Comparison of ENCODE assay signal across 31 mouse cellular contexts in genomic region chr6:83818996-83819395, GRCm38 (mm10). TPM values are rescaled to one million over a fixed set of nuclear protein-coding genes. Genes with fewer than 3 reads are reported as not detected.
A peak's percentile ranks its signal among the peaks of the same experiment; 100 is the strongest.
DNase-seq lines count a peak whose midpoint lies in the region; ATAC-seq and TF ChIP-seq lines count a peak whose summit lies in the region.
"Had no signal": no experiment of that assay in that cellular context is flagged by ENCODE, and none has a peak within 500 bp of the region (broad histone marks: within the 10 kb centered on the region; RNA-seq: fewer than 3 reads in every experiment).

No protein-coding gene starts in this region.

- no peak for TF ChIP-seq CTCF in gastrocnemius, adult 2 months (IDR thresholded peaks at IDR 0.05)
- TF ChIP-seq CTCF in brain, embryonic 14.5 days (IDR thresholded peaks at IDR 0.05; ENCODE audit: borderline replicate concordance, extremely low read depth, insufficient read depth, insufficient read length): no peak

- intact Hi-C loops in gastrocnemius, adult 2 months (cut with DNase I): no loop called here

- no peak overlapping the region for H3K4me2 ChIP-seq in embryonic facial prominence, embryonic 15.5 days (replicated peaks)
- no peak overlapping the region for H3K4me2 ChIP-seq in stomach, embryonic 15.5 days
- H3K4me2 ChIP-seq in hindbrain, embryonic 14.5 days (replicated peaks): no peak overlapping the region
- H3K4me2 ChIP-seq: hindbrain, embryonic 12.5 days; limb, embryonic 12.5 days; liver, embryonic 12.5 days; neural tube, embryonic 15.5 days had no signal

- ATAC-seq in embryonic facial prominence, embryonic 15.5 days (ENCODE audit: insufficient number of reproducible peaks, low FRiP score, low TSS enrichment, low read depth): no peak
- no peak for ATAC-seq in stomach, embryonic 15.5 days (ENCODE audit: insufficient read depth, low FRiP score, low read depth)
- no peak for ATAC-seq in hindbrain, embryonic 14.5 days (ENCODE audit: low FRiP score)
- ATAC-seq: activated CD4-positive, CD25-positive, alpha-beta regulatory T cell, adult 4 months; liver, embryonic 12.5 days had no signal

- peaks cover 6% of the 10 kb centered on the region; the same call in 1 of the 2 replicates for H3K4me1 ChIP-seq in embryonic facial prominence, embryonic 15.5 days
- H3K4me1 ChIP-seq in stomach, embryonic 15.5 days: peaks cover 13% of the 10 kb centered on the region; the same call in 1 of the 2 replicates
- H3K4me1 ChIP-seq in hindbrain, embryonic 14.5 days (replicated peaks; ENCODE audit: control insufficient read depth, insufficient read depth, low read length): no peaks in the 10 kb centered on the region; the same call in 1 of the 2 replicates
- H3K4me1 ChIP-seq: limb, embryonic 12.5 days; liver, embryonic 12.5 days; midbrain, embryonic 10.5 days; neural tube, embryonic 15.5 days had no signal

- TF ChIP-seq POLR2A in brain, embryonic 14.5 days (IDR thresholded peaks at IDR 0.05; ENCODE audit: borderline replicate concordance, extremely low read depth, insufficient read depth, insufficient read length, poor library complexity, severe bottlenecking): no peak

- H3K27ac ChIP-seq in gastrocnemius, adult 2 months: 0 out of 2 replicates have a peak overlapping the region, but pooled peaks have one; percentile 24
- H3K27ac ChIP-seq in embryonic facial prominence, embryonic 15.5 days (replicated peaks): peak overlapping the region; percentile 44
- H3K27ac ChIP-seq in stomach, embryonic 15.5 days: peak overlapping the region; percentile 33; the same call in 1 of the 2 replicates
- no peak overlapping the region for H3K27ac ChIP-seq in hindbrain, embryonic 14.5 days
- H3K27ac ChIP-seq: hindbrain, embryonic 12.5 days; layer of hippocampus, adult 2 months; limb, embryonic 12.5 days; liver, embryonic 12.5 days; midbrain, embryonic 10.5 days; neural tube, embryonic 15.5 days had no signal

- 62% methylated on average over 1 of the region's 1 CpGs for WGBS in embryonic facial prominence, embryonic 15.5 days
- 69% methylated on average over 1 of the region's 1 CpGs for WGBS in stomach, embryonic 15.5 days
- WGBS in hindbrain, embryonic 14.5 days: 95% methylated on average over 1 of the region's 1 CpGs

- no peak overlapping the region for H3K9ac ChIP-seq in embryonic facial prominence, embryonic 15.5 days
- H3K9ac ChIP-seq in stomach, embryonic 15.5 days: no peak overlapping the region
- H3K9ac ChIP-seq in hindbrain, embryonic 14.5 days: no peak overlapping the region
- H3K9ac ChIP-seq: hindbrain, embryonic 12.5 days; limb, embryonic 12.5 days; liver, embryonic 12.5 days; neural tube, embryonic 15.5 days had no signal

- no peaks in the 10 kb centered on the region for H3K27me3 ChIP-seq in embryonic facial prominence, embryonic 15.5 days
- no peaks in the 10 kb centered on the region for H3K27me3 ChIP-seq in stomach, embryonic 15.5 days (replicated peaks)
- H3K27me3 ChIP-seq in hindbrain, embryonic 14.5 days (ENCODE audit: control insufficient read depth, insufficient read depth, low read length): no peaks in the 10 kb centered on the region
- H3K27me3 ChIP-seq: hindbrain, embryonic 12.5 days; limb, embryonic 12.5 days; liver, embryonic 12.5 days; neural tube, embryonic 15.5 days had no signal

- H3K36me3 ChIP-seq in embryonic facial prominence, embryonic 15.5 days: peaks cover 3% of the 10 kb centered on the region; the same call in 1 of the 2 replicates
- H3K36me3 ChIP-seq in stomach, embryonic 15.5 days: 0 out of 2 replicates have a peak, but pooled peaks cover under 1% of the 10 kb centered on the region
- peaks cover 11% of the 10 kb centered on the region for H3K36me3 ChIP-seq in hindbrain, embryonic 14.5 days (replicated peaks; ENCODE audit: control insufficient read depth, insufficient read depth)

- no peak overlapping the region for H3K4me3 ChIP-seq in gastrocnemius, adult 2 months
- no peak overlapping the region for H3K4me3 ChIP-seq in embryonic facial prominence, embryonic 15.5 days (replicated peaks)
- no peak overlapping the region for H3K4me3 ChIP-seq in stomach, embryonic 15.5 days (replicated peaks)
- H3K4me3 ChIP-seq in hindbrain, embryonic 14.5 days (replicated peaks; ENCODE audit: low read length): no peak overlapping the region
- H3K4me3 ChIP-seq: hindbrain, embryonic 12.5 days; layer of hippocampus, adult 2 months; limb, embryonic 12.5 days; liver, embryonic 12.5 days; midbrain, embryonic 10.5 days; neural tube, embryonic 15.5 days had no signal

- no peak for DNase-seq in gastrocnemius, adult 2 months
- DNase-seq in gastrocnemius, postnatal 25 days: no peak
- peak; percentile 42 for DNase-seq in brain, embryonic 14.5 days (ENCODE audit: low read depth)
- DNase-seq in cerebellum, adult 9-10 months: no peak
- DNase-seq in hindbrain, embryonic 14.5 days (ENCODE audit: low spot score): no peak
- DNase-seq: adrenal gland, postnatal 10 days; cerebellum, adult 9-11 months; gastrocnemius, postnatal 10 days; heart, adult 18-20 months; kidney, adult 9 months; kidney, postnatal 25 days; layer of hippocampus, postnatal 36 days; lung, adult 18-20 months; lung, postnatal 10 days; right cerebral cortex, adult 18-20 months; thymus, postnatal 25 days had no signal

- H3K9me3 ChIP-seq in embryonic facial prominence, embryonic 15.5 days (replicated peaks): no peaks in the 10 kb centered on the region
- no peaks in the 10 kb centered on the region for H3K9me3 ChIP-seq in stomach, embryonic 15.5 days
- 0 out of 2 replicates have a peak, but pooled peaks cover 6% of the 10 kb centered on the region for H3K9me3 ChIP-seq in hindbrain, embryonic 14.5 days (ENCODE audit: control insufficient read depth, low read length)
- H3K9me3 ChIP-seq: hindbrain, embryonic 12.5 days; liver, embryonic 12.5 days; midbrain, embryonic 10.5 days; neural tube, embryonic 15.5 days had no signal

RNA-seq across cellular contexts. Expression of gene Paip2b, which starts 12.5 kb away (rescaled TPM):
- total RNA-seq in gastrocnemius, adult 2 months (2021): 100 to 1,000 TPM in 1 of 2 experiments, 10 to 100 TPM in 1; 89.1 to 102 TPM
- total RNA-seq in gastrocnemius, postnatal 25 days (2021): 10 to 100 TPM; 62.8 to 68.1 TPM
- 49.4 and 50.8 TPM in 2 replicates for polyA plus RNA-seq in brain, embryonic 14.5 days (2012; rRNA removed)
- polyA plus RNA-seq in embryonic facial prominence, embryonic 15.5 days (2015; fragmentation: Nextera tagmentation; extraction: Ambion mirVana): 19.9 and 20.4 TPM in 2 replicates
- 19.8 and 20.3 TPM in 2 replicates for polyA plus RNA-seq in stomach, embryonic 15.5 days (2015; fragmentation: Nextera tagmentation; extraction: Ambion mirVana)
- 22.1 and 28.3 TPM in 2 replicates for polyA plus RNA-seq in hindbrain, embryonic 14.5 days (2014; fragmentation: Nextera tagmentation; extraction: Ambion mirVana)

RNA-seq across cellular contexts. Expression of gene Nagk, which starts 24.2 kb away (rescaled TPM):
- 1 to 10 TPM; 5.3 to 5.5 TPM for total RNA-seq in gastrocnemius, adult 2 months (2021)
- total RNA-seq in gastrocnemius, postnatal 25 days (2021): 1 to 10 TPM; 3.8 to 6.6 TPM
- 46.3 and 53.0 TPM in 2 replicates for polyA plus RNA-seq in brain, embryonic 14.5 days (2012; rRNA removed)
- 68.2 and 70.3 TPM in 2 replicates for polyA plus RNA-seq in embryonic facial prominence, embryonic 15.5 days (2015; fragmentation: Nextera tagmentation; extraction: Ambion mirVana)
- polyA plus RNA-seq in stomach, embryonic 15.5 days (2015; fragmentation: Nextera tagmentation; extraction: Ambion mirVana): 64.3 and 69.0 TPM in 2 replicates
- polyA plus RNA-seq in hindbrain, embryonic 14.5 days (2014; fragmentation: Nextera tagmentation; extraction: Ambion mirVana): 89.7 and 98.1 TPM in 2 replicates

RNA-seq across cellular contexts. Expression of gene Tex261, which starts 43.4 kb away (rescaled TPM):
- 10 to 100 TPM; 42.0 to 47.9 TPM for total RNA-seq in gastrocnemius, adult 2 months (2021)
- total RNA-seq in gastrocnemius, postnatal 25 days (2021): 10 to 100 TPM; 47.2 to 49.5 TPM
- polyA plus RNA-seq in brain, embryonic 14.5 days (2012; rRNA removed): 51.3 and 69.0 TPM in 2 replicates
- polyA plus RNA-seq in embryonic facial prominence, embryonic 15.5 days (2015; fragmentation: Nextera tagmentation; extraction: Ambion mirVana): 88.5 and 92.0 TPM in 2 replicates
- polyA plus RNA-seq in stomach, embryonic 15.5 days (2015; fragmentation: Nextera tagmentation; extraction: Ambion mirVana): 84.0 and 86.2 TPM in 2 replicates
- polyA plus RNA-seq in hindbrain, embryonic 14.5 days (2014; fragmentation: Nextera tagmentation; extraction: Ambion mirVana): 49.2 and 58.4 TPM in 2 replicates

RNA-seq across cellular contexts. Expression of gene Zfp638, which starts 47.9 kb away (rescaled TPM):
- 10 to 100 TPM; 50.4 to 52.1 TPM for total RNA-seq in gastrocnemius, adult 2 months (2021)
- total RNA-seq in gastrocnemius, postnatal 25 days (2021): 10 to 100 TPM; 36.3 to 39.0 TPM
- 62.6 and 75.9 TPM in 2 replicates for polyA plus RNA-seq in brain, embryonic 14.5 days (2012; rRNA removed)
- 52.7 and 56.5 TPM in 2 replicates for polyA plus RNA-seq in embryonic facial prominence, embryonic 15.5 days (2015; fragmentation: Nextera tagmentation; extraction: Ambion mirVana)
- polyA plus RNA-seq in stomach, embryonic 15.5 days (2015; fragmentation: Nextera tagmentation; extraction: Ambion mirVana): 45.2 and 54.1 TPM in 2 replicates
- polyA plus RNA-seq in hindbrain, embryonic 14.5 days (2014; fragmentation: Nextera tagmentation; extraction: Ambion mirVana): 96.5 and 97.4 TPM in 2 replicates

RNA-seq across cellular contexts. Expression of gene Ankrd53, which starts 56.6 kb away (rescaled TPM):
- not detected for total RNA-seq in gastrocnemius, adult 2 months (2021)
- total RNA-seq in gastrocnemius, postnatal 25 days (2021): not detected
- polyA plus RNA-seq in brain, embryonic 14.5 days (2012; rRNA removed): not detected in 2 replicates
- polyA plus RNA-seq in embryonic facial prominence, embryonic 15.5 days (2015; fragmentation: Nextera tagmentation; extraction: Ambion mirVana): not detected in 2 replicates
- not detected in 2 replicates for polyA plus RNA-seq in stomach, embryonic 15.5 days (2015; fragmentation: Nextera tagmentation; extraction: Ambion mirVana)
- polyA plus RNA-seq in hindbrain, embryonic 14.5 days (2014; fragmentation: Nextera tagmentation; extraction: Ambion mirVana): not detected in 2 replicates
- total RNA-seq: common myeloid progenitor, adult 5-6 weeks; gastrocnemius, postnatal 10 days; heart, adult 18-20 months; heart, postnatal 25 days; layer of hippocampus, adult 2 months; layer of hippocampus, postnatal 36 days; left cerebral cortex, postnatal 10 days; MEL had no signal
- polyA plus RNA-seq: activated CD4-positive, CD25-positive, alpha-beta regulatory T cell, adult 4 months; embryonic facial prominence, embryonic 11.5 days; heart, embryonic 14.5 days; hindbrain, embryonic 12.5 days; liver, embryonic 12.5 days; midbrain, embryonic 10.5 days had no signal
